Mouse (Mus musculus) small intestine, adult 2 months (tissue): Measurements from ENCODE around the gene Rnf39.

ENCODE experiments used
- CTCF ChIP-seq: fragments of 200-500 bp; IDR thresholded peaks from 2 replicates; pipeline ENCODE4 v1.5.1; 2012; ENCODE audit warnings: low read depth, mild to moderate bottlenecking, control low read depth, inconsistent platforms, low read length, moderate library complexity, mixed read lengths; ENCODE audit not compliant: insufficient replicate concordance, insufficient read length; ENCODE audit errors: extremely low read depth
- POLR2A ChIP-seq: fragments of 200-500 bp; IDR thresholded peaks from 2 replicates; pipeline ENCODE4 v1.6.1; 2012; ENCODE audit warnings: low read depth, mild to moderate bottlenecking, control low read depth, inconsistent platforms, low read length, moderate library complexity

GRCm38 (mm10) chr17:36931130-36931529, 11.6 kb upstream of the Rnf39 start:
- no peak for TF ChIP-seq CTCF
- TF ChIP-seq POLR2A, result no peak
